Mouse (Mus musculus) embryonic facial prominence, embryonic 15.5 days (tissue): ENCODE measurements around the gene Caskin2. TPM values are rescaled to one million over a fixed set of nuclear protein-coding genes. Genes with fewer than 3 reads are reported as not detected.

Experiments used
- ATAC-seq: fragments of 200-750 bp; cut with Nextera tagmentation; 2 replicates; pipeline ENCODE4 v1.8.0; 2017; ENCODE audit warnings: low read depth, moderate TSS enrichment; ENCODE audit not compliant: insufficient number of reproducible peaks, low FRiP score, low TSS enrichment
- H3K27ac ChIP-seq: fragments of 300-500 bp; sonication (generic); replicated peaks from 2 replicates; pipeline ENCODE4 v1.5.1; 2015; ENCODE audit warnings: mild to moderate bottlenecking, inconsistent platforms
- H3K27me3 ChIP-seq: fragments of 300-500 bp; sonication (generic); 2 replicates; pipeline ENCODE4 v1.6.1; 2015; ENCODE audit warnings: inconsistent platforms
- H3K36me3 ChIP-seq: fragments of 300-500 bp; sonication (generic); 2 replicates; pipeline ENCODE4 v1.6.1; 2015; ENCODE audit warnings: mild to moderate bottlenecking, inconsistent platforms
- H3K4me1 ChIP-seq: fragments of 300-500 bp; sonication (generic); 2 replicates; pipeline ENCODE4 v1.6.1; 2015; ENCODE audit warnings: inconsistent platforms
- H3K4me2 ChIP-seq: fragments of 300-500 bp; sonication (generic); replicated peaks from 2 replicates; pipeline ENCODE4 v1.6.1; 2015; ENCODE audit warnings: mild to moderate bottlenecking, inconsistent platforms
- H3K4me3 ChIP-seq: fragments of 300-500 bp; sonication (generic); replicated peaks from 2 replicates; pipeline ENCODE4 v1.5.1; 2015; ENCODE audit warnings: mild to moderate bottlenecking, inconsistent platforms
- H3K9ac ChIP-seq: fragments of 300-500 bp; sonication (generic); 2 replicates; pipeline ENCODE4 v1.6.1; 2015; ENCODE audit warnings: inconsistent platforms
- H3K9me3 ChIP-seq: fragments of 300-500 bp; sonication (generic); replicated peaks from 2 replicates; pipeline ENCODE4 v1.6.1; 2016; ENCODE audit warnings: inconsistent platforms
- WGBS: fragments of 180-500 bp; shearing (Covaris S2); methylation state at CpG from one replicate; pipeline ENCODE4 v1.1.7; 2015; 5-methylcytosine and 5-hydroxymethylcytosine counted together
- polyA plus RNA-seq: library from polyadenylated mRNA; unstranded; fragments of >200 nt; fragmentation: Nextera tagmentation; extraction: Ambion mirVana; gene quantifications from 2 replicates; pipeline ENCODE4 v1.2.1, GENCODE M21; 2015

Gene Caskin2
- polyA plus RNA-seq, 1 experiment from 2014 or later = 19.0 TPM

DNA sequence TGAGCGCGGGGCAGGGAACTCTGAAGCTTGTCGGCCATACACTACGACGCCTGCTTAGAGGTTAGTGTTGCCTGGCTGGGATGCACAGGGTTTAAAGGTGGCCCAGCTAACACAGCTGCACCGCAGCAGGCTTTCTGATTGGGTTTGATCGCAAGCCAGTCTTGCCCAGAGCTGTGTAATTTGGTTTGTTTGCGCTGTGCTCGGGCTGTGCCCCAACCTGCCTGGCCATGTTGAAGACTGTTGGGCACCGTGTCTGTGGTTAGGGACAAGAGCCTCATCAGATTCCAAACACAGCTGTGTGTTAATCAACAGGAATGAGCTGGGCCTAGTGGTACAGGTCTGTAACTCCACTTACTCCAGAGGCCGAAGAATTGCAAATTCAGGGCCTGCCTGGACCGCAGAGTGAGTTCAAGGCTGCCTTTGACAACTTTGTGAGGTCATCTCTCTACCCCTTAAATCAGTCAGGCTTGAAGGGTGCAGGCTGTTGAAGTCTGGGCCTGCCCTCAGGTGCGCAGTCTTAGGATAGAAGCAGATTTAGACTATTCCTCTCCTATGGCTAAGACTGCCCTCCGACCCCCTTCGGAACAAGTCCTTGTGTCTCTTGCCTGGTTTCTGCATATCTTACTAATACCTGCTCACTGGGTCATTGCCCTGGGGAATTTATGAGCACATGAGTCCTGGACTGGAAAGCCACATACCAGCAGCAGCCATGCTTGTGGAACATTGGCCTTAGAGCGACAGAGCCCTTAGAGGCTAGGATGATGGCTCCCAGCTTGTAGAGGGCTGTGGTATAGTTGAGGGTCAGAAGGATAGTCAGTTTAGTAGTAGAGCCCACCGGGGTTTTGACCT, 35.7 kb downstream of the Caskin2 start:
- Histone ChIP-seq H3K27me3 (no peaks in the 10 kb centered on the region), H3K4me1 (peaks cover 70% of the 10 kb centered on the region), H3K4me3 (no peak overlapping the region), H3K36me3 (0 out of 2 replicates have a peak, but pooled peaks cover 5% of the 10 kb centered on the region), H3K9me3 (no peaks in the 10 kb centered on the region), H3K27ac (peak overlapping the region; percentile 76), H3K4me2 (no peak overlapping the region), H3K9ac (no peak overlapping the region)
- ATAC-seq = peak; percentile 59
- WGBS = 63% methylated on average over 17 of the region's 17 CpGs

DNA sequence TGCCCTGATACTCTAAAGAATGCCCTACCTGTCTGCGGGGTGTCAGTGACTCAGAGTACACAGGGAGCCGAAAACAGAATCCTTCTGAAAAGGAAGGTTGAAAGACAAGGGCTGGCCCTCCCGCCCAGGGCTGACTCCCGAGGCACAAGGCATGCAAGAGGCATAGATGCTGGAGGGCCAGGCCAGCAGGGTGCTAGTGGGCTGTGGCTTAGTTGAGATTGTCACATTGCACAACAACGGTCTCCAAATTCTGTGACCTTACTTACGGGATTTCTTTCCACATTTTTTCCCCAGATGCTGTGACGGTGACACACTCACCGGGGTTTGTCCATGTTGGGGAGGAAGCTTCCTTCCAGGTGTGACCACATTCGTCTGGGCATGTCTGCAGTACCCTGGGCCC, 36.5 kb downstream of the Caskin2 start:
- Histone ChIP-seq H3K27me3 (no peaks in the 10 kb centered on the region), H3K4me3 (no peak overlapping the region), H3K27ac (peak overlapping the region; percentile 75), H3K9me3 (no peaks in the 10 kb centered on the region), H3K9ac (no peak overlapping the region), H3K4me2 (no peak overlapping the region), H3K36me3 (0 out of 2 replicates have a peak, but pooled peaks cover 8% of the 10 kb centered on the region), H3K4me1 (peaks cover 63% of the 10 kb centered on the region)
- 55% methylated on average over 9 of the region's 9 CpGs for WGBS
- no peak for ATAC-seq

- no peak overlapping the region for H3K4me3 ChIP-seq
- no peak overlapping the region for H3K4me2 ChIP-seq
- ATAC-seq = no peak
- WGBS = 28% methylated on average over 18 of the region's 18 CpGs
- H3K4me1 ChIP-seq = peaks cover 61% of the 10 kb centered on the region
- H3K27me3 ChIP-seq = no peaks in the 10 kb centered on the region
- H3K9ac ChIP-seq = no peak overlapping the region
- H3K27ac ChIP-seq = peak overlapping the region; percentile 75
- no peaks in the 10 kb centered on the region for H3K9me3 ChIP-seq
- H3K36me3 ChIP-seq = 0 out of 2 replicates have a peak, but pooled peaks cover 8% of the 10 kb centered on the region
These were observed 37.4 kb downstream of the Caskin2 start for GRCm38 (mm10) chr11:115775821-115776665.

- no peak overlapping the region for H3K27ac ChIP-seq
- WGBS = 46% methylated on average over 4 of the region's 4 CpGs
- no peak overlapping the region for H3K4me2 ChIP-seq
- peaks cover 47% of the 10 kb centered on the region for H3K4me1 ChIP-seq
- 0 out of 2 replicates have a peak, but pooled peaks cover 8% of the 10 kb centered on the region for H3K36me3 ChIP-seq
- H3K9me3 ChIP-seq = no peaks in the 10 kb centered on the region
- no peaks in the 10 kb centered on the region for H3K27me3 ChIP-seq
- no peak overlapping the region for H3K9ac ChIP-seq
- ATAC-seq = no peak
- H3K4me3 ChIP-seq = no peak overlapping the region
These were observed 38.8 kb downstream of the Caskin2 start for GRCm38 (mm10) chr11:115774653-115775052.

- Histone ChIP-seq H3K4me1 (peaks cover 18% of the 10 kb centered on the region), H3K4me3 (no peak overlapping the region), H3K36me3 (0 out of 2 replicates have a peak, but pooled peaks cover 5% of the 10 kb centered on the region), H3K27ac (no peak overlapping the region), H3K9ac (no peak overlapping the region), H3K4me2 (no peak overlapping the region), H3K9me3 (no peaks in the 10 kb centered on the region), H3K27me3 (no peaks in the 10 kb centered on the region)
- WGBS = 85% methylated on average over 3 of the region's 3 CpGs
- no peak for ATAC-seq
These were observed 44.5 kb downstream of the Caskin2 start for GRCm38 (mm10) chr11:115768896-115769295.

DNA sequence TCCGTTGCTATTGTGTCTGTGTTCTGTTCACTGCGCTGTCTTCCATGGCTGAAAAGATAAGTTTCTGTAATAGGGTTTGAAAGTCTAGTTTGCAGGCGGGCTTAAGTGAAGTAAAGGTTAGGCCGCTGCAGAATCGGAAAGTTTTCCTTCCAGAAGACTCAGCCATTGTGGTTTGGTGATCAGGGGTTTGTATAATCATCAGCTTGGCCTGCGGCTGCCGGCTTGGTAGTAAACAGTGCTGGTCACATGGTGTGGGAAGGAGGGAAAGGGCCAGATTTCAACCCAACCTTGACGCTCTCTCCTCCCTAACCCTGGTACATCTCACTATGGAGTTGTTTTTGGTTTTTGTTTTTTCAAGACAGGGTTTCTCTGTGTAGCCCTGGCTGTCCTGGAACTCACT, 46.5 kb downstream of the Caskin2 start:
- Histone ChIP-seq H3K36me3 (no peaks in the 10 kb centered on the region), H3K9ac (no peak overlapping the region), H3K4me1 (peaks cover 18% of the 10 kb centered on the region), H3K27me3 (no peaks in the 10 kb centered on the region), H3K4me3 (peak overlapping the region; percentile 92; the same call in 1 of the 2 replicates), H3K9me3 (no peaks in the 10 kb centered on the region), H3K27ac (peak overlapping the region; percentile 96), H3K4me2 (peak overlapping the region; percentile 71; the same call in 1 of the 2 replicates)
- ATAC-seq = no peak
- 79% methylated on average over 8 of the region's 8 CpGs for WGBS

DNA sequence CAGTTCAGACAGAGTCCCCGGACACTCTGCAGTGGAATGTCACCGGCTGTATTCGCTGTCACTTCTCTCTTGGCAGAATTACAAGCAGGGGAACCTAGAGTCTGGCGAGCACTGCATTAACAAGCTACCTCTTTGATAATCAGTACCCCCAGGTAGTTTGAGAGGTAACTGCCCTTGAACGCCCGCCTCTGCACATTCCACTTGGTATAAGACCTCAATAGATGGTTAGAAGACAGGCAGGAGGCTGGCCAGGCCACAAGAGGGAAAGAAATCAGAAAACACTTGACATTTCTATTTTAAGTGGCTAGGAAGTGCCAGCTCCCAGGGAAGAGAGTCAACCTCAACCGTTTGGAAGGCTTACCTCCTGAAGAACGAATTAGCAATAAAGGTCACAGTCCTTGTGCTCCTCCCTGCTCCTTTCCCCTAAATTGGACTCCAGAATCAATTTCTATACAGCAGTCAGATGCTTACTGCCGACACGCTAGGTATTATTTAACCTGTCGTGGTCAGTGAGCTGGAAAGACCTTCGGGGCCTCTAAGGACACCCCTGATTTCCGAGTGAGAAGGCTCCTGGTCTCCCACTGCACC, 47.0 kb downstream of the Caskin2 start:
- H3K9ac ChIP-seq = peak overlapping the region; percentile 88
- no peaks in the 10 kb centered on the region for H3K9me3 ChIP-seq
- no peak for ATAC-seq
- WGBS = 37% methylated on average over 13 of the region's 13 CpGs
- peak overlapping the region; percentile 71 for H3K4me2 ChIP-seq
- peaks cover 18% of the 10 kb centered on the region for H3K4me1 ChIP-seq
- peak overlapping the region; percentile 96 for H3K27ac ChIP-seq
- peak overlapping the region; percentile 92 for H3K4me3 ChIP-seq
- H3K36me3 ChIP-seq = no peaks in the 10 kb centered on the region
- H3K27me3 ChIP-seq = no peaks in the 10 kb centered on the region

DNA sequence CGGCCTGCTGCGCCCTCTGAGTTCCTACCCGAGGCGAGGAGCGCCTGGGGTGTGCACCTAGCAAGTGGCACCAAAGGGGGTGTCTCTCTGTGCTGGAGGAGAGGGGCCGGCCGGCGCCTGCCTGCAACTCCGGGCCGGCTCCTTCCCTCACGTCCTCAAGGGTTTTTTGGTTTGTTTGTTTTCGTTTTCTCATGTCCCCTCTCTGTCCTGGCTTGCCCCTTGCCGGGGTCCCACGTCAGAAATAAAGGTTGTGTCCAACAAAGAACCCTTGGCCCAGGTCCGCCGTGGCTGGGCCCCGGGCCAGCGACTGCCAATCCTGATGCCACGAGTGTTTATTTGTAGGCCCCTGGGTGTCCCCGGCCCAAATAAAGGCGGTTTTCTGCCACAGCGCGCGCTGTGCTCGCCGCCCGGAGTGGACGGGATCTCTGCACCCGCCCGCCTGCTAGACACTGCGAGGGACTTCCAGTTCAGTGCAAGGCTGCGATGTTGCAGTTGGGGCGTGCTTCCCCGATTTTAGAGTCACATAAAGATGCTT, 47.8 kb downstream of the Caskin2 start:
- H3K4me1 ChIP-seq = peaks cover 18% of the 10 kb centered on the region
- no peaks in the 10 kb centered on the region for H3K27me3 ChIP-seq
- no peaks in the 10 kb centered on the region for H3K36me3 ChIP-seq
- H3K4me2 ChIP-seq = peak overlapping the region; percentile 71
- 0% methylated on average over 33 of the region's 34 CpGs for WGBS
- peak overlapping the region; percentile 92 for H3K4me3 ChIP-seq
- peak; percentile 74 for ATAC-seq
- H3K9me3 ChIP-seq = no peaks in the 10 kb centered on the region
- peak overlapping the region; percentile 88 for H3K9ac ChIP-seq
- H3K27ac ChIP-seq = peak overlapping the region; percentile 96

DNA sequence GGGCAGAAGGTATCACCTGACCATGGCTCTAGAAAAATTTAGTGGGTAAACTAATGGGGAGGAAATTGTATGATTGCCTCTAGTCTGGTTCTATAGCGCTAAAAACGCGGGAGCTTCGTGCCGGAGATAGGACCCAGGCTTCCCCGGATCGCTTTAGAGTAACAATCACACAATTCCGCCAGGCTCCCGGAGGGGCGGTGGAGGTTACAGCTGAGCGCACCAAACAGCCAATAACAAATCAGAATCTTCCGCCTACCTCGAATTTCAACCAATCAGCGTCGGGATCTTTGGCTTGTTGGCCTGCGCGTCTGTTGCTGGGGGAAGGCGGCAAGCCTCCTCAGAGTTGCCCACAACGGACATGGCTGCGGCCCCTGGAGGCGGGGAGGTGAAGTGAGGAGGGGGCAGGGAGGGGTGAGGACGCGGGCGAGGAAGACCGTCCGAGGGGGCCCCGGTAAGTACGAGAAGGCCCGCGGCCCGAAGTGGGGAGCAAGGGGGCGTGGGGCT, 48.3 kb downstream of the Caskin2 start, which contains the start of gene Tmem94:
Tmem94 (plus strand) TSS at position 331 of the 504 bp plus-strand sequence.
- peak; percentile 96 for ATAC-seq
- peak within 1 kb of the TSS; percentile 96 for H3K27ac ChIP-seq
- under 1% methylated on average over 32 of the region's 32 CpGs for WGBS
- peak within 1 kb of the TSS; percentile 71 for H3K4me2 ChIP-seq
- H3K27me3 ChIP-seq = no peaks in the 10 kb centered on the region
- H3K4me3 ChIP-seq = peak within 1 kb of the TSS; percentile 92
- no peaks in the 10 kb centered on the region for H3K36me3 ChIP-seq
- H3K9me3 ChIP-seq = no peaks in the 10 kb centered on the region
- peak within 1 kb of the TSS; percentile 88 for H3K9ac ChIP-seq
- H3K4me1 ChIP-seq = peaks cover 18% of the 10 kb centered on the region

- peak overlapping the region; percentile 62 for H3K4me2 ChIP-seq
- peak overlapping the region; percentile 75; the same call in 1 of the 2 replicates for H3K27ac ChIP-seq
- no peaks in the 10 kb centered on the region for H3K9me3 ChIP-seq
- ATAC-seq = no peak
- WGBS = 23% methylated on average over 2 of the region's 2 CpGs
- no peaks in the 10 kb centered on the region for H3K36me3 ChIP-seq
- peak overlapping the region; percentile 92 for H3K4me3 ChIP-seq
- no peaks in the 10 kb centered on the region for H3K27me3 ChIP-seq
- H3K4me1 ChIP-seq = peaks cover 18% of the 10 kb centered on the region
- H3K9ac ChIP-seq = peak overlapping the region; percentile 39
These were observed 48.7 kb downstream of the Caskin2 start for GRCm38 (mm10) chr11:115764698-115765097.
